Mouse (Mus musculus) adrenal gland, adult (tissue): ENCODE measurements around the gene Epx.

Experiments
- DNase-seq, 2 experiments: peaks; one replicate each; pipeline ENCODE4 v3.0.0; 2022 to 2023; ENCODE audit warnings: low spot score in 1 of 2; ENCODE audit not compliant: inconsistent age in 2 of 2

Gene Epx

GRCm38 (mm10) chr11:87841436-87841835 lies 33.9 kb downstream of the Epx start:
- no peak for DNase-seq

GRCm38 (mm10) chr11:87840676-87841075 lies 34.7 kb downstream of the Epx start:
- DNase-seq, result no peak

GRCm38 (mm10) chr11:87828239-87828900 lies 47.0 kb downstream of the Epx start, which contains the start of gene Lpo:
Lpo (minus strand) TSS chr11:87828289.
- DNase-seq, result no peak

GRCm38 (mm10) chr11:87821502-87821901 lies 53.8 kb downstream of the Epx start:
- no peak for DNase-seq

- no peak for DNase-seq
Observed at GRCm38 (mm10) chr11:87817443-87817773, 57.9 kb downstream of the Epx start.

- peak; percentile 6 to 66 for DNase-seq
Observed at GRCm38 (mm10) chr11:87816707-87817442, 58.5 kb downstream of the Epx start.

- no peak for DNase-seq
Observed at GRCm38 (mm10) chr11:87814831-87815230, 60.5 kb downstream of the Epx start.
